Mouse (Mus musculus): ENCODE results near the gene 6030458C11Rik.

Gene 6030458C11Rik

DNA sequence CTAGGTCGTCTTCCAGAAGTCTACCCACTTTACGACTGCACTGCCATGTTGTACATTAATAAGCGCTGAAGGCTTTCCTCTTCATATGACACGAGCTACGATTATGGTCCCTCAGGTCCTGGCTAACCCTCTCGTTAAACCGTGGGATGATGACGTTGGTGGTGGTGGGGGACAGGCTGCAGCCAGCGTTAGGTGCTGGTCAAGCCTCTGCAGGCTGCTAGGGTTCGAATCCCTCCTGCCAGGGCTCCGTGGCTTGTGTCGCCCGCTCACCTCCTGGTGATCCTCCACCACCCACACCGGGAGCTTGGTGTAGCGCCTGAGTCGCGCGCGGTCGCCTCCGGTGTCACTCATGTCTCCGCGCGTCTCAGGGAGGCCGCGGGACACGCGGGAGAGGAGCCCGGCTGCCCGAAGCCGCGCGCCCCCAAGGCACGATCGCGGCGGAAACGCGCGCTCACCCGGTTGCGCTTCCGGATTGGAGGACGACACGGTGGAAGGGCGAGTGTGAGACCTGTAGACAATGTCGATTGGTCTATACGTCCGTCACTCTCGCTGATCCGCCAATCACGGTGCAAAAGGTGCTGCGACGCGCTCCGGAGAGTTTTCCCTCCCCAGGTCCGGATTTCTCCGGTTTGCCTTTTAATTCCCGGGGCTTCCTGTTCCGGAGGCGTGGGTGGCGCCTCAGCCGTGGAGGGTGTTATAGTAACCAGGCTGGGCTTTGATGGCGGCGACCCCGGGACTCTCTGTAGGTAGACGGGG is at the start of gene 6030458C11Rik, which contains the start of gene Drosha:
Gene 6030458C11Rik (minus strand): TSS at position 453 of the 756 bp plus-strand sequence.
Gene Drosha (plus strand): TSS at position 619 of the 756 bp plus-strand sequence.
- DNase-seq: peak; percentile 95

DNA sequence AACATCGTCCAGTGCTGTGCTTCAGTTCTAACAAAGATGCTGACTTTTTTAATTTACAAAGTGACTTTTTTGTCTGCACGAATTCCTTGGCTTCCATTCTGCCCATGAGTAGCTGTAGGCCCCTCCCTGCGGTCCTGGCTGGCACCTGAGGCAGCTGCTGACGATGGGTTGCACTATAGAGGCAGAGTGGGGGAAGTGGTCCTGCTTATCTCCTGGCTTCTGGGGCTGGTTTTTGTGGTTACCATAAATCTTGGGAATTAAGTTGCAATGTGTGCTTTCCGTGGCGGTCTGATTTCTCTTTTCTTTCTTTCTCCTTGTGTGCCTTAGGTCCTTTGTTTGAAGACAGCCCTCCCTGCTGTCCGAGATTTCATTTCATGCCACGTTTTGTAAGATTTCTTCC is 42.8 kb upstream of the 6030458C11Rik start:
- DNase-seq: no peak

DNA sequence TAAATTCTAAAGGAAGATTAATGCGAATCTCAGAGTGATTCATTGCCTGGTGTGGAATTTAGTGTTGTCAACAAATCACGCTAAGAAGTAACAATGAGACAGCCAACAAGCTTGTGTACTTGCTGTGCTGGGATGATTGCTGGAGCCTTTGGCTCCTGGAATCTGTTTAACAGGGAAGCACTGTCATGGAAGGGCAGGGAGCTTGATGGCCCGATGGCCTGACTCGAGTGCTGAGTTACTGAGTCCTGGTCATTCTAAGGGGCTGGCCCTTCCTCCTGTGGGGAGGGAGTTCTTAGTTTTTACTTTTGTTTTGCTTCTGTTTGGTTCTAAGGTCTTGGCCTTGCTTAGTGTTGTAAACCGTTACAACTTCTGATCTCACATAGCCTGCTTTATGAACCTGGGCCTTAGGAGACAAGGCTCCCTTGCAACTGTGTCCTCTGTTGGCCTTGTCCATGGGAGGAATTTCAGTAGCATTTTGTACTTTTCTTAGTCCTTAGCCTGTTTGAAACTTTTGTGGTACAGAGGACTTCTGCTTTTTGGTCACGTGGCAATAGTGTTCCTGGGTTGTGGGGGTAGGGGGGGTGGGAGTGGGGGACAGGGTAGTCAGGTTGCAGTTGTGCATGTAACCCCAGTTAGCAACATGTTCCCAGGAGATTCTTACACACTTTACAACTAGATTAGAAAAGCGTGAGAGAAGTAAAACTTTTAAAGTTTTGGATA is 41.3 kb upstream of the 6030458C11Rik start:
- no peak for DNase-seq

DNA sequence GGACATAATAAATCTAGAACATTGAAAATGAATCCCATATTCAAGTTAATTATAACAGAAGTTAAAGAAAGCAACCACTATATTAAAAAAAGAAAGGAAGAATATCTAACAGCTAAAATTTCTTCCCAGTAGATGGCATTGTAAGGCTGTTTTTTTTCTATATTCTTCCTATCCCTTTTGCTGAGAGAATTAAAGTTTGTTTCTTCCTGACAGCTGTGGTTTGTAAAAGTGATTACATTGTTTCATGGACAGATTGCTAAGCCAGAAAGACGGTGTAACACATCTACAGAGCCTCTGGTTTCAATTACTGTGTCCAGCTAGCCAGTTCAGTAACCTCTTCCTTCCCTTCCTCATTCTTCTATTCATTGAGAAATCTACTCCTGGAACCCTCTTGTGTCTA is 39.2 kb upstream of the 6030458C11Rik start:
- no peak for DNase-seq

DNA sequence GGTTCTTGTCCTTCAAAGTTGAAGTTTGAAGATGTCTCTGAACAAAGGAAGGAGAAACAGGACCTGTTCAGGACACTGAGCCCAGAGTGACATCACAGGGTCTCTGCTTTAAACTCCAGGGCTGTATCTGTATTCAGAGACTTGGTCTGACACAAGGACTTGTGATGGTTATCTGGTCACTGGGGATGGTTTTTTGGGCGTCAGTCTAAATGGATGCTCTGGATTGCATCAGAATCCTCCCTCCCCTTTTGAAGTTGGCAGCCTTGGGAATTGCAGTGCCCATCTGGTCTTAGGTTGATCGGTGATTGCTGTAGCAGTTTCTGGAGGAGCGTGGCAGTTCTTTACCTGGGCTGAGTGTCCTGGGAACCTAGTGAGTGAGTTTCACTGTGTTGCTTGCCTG is 37.6 kb upstream of the 6030458C11Rik start:
- DNase-seq: no peak

DNA sequence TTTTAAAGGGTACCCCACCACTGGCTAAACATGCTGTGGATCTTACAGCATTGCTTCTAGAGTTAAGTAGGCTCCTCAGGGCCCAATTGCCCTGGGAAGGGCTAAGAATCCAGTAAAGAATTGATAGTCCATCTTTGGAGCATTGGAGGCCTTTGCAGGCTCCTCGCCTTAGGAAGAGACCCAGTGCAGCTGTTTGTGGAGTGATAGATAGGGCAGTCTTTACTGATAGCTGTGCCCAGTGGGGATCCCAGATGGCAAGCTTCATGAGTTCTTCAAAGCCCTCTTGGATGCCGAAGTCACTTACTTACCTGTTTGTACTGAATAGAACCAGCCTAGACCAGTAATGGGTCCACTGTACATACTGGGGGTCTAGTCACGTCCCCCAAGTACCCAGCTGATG is 34.2 kb upstream of the 6030458C11Rik start:
- no peak for DNase-seq

DNA sequence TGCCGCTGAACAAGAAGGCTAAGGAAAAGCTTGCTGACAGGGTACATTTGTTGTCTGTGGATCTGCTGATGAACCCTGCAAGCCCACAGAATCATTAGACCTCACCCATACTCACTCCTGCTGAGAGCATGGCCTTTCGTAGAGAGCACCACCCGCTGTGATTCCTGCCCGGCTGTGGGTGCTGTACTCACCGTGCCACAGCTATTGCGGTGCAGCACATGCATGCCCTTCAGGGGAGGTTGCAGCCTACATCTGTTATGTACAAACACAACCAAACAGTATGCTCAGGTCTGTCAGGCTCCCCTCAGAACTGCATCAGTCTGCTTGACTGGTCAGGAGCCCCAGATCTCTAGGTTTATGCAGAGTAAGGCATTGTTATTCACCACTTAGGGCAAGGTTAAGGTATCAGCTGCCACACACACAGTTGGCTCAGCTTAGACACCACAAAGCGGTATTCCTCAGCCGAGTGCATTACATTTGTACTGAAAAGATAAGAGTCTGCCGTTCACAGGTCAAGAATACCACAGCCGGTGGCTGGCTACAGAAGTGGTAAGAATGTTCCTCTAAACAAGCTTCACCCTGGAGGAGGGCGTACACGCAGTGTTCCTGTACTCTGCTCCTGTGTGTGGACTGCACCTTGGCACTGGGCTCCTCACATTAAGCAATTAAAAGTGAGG is 33.5 kb upstream of the 6030458C11Rik start:
- peak; percentile 59 for DNase-seq

DNA sequence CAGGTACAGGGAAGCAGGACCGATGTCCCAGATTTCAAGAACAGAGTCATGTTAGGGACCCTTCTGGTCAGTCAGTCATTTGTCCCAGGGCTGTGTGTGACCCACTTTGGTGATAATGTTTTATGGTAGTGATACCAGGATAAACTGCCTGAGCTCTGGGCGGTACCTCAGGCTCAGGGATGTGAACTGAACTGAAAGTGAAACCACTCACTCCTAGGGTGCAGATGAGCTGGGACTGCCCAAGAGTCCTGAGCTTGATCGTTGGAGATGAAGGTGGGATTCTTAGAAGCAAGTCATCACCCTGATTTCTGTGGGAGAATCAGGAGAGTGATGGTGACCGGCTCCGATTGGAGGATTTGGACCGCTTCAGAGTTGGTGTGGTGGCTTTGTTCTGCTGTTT is 32.3 kb upstream of the 6030458C11Rik start:
- no peak for DNase-seq

DNA sequence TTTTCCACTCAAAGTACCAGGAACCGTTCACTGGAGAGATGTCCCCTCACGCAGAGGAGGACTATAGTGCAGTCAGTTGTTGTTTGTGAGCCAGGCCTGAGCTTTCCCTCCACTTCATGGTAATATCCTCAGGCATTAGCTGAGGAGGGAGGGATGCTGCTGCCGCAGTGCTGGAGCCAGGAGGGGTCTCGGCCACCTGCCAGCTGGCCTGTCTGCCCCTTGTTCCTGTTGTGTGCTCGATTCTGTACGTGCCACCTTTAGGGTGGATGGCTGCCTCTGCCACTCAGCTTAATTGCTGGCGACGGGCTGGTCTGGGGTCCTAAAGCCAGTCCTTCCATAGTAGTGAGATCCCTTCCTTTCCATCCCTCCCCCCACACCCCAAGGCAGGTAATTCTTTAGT is 29.0 kb upstream of the 6030458C11Rik start:
- DNase-seq: no peak

DNA sequence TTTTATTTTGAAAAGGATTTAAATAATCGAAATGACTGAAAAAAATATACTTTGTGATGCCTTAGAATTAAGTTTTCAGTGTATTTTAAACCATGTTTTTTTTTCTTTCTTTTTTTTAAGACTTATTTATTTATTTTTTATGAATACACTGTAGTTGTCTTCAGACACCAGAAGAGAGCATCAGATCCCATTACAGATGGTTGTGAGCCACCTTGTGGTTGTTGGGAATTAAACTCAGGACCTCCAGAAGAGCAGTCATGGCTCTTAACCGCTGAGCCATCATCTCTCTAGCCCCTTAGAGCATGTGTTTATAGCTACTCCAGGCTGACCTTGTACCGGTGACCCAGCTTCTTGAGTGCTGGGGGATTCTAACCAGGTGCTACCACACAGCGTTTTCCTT is 24.9 kb upstream of the 6030458C11Rik start:
- no peak for DNase-seq

DNA sequence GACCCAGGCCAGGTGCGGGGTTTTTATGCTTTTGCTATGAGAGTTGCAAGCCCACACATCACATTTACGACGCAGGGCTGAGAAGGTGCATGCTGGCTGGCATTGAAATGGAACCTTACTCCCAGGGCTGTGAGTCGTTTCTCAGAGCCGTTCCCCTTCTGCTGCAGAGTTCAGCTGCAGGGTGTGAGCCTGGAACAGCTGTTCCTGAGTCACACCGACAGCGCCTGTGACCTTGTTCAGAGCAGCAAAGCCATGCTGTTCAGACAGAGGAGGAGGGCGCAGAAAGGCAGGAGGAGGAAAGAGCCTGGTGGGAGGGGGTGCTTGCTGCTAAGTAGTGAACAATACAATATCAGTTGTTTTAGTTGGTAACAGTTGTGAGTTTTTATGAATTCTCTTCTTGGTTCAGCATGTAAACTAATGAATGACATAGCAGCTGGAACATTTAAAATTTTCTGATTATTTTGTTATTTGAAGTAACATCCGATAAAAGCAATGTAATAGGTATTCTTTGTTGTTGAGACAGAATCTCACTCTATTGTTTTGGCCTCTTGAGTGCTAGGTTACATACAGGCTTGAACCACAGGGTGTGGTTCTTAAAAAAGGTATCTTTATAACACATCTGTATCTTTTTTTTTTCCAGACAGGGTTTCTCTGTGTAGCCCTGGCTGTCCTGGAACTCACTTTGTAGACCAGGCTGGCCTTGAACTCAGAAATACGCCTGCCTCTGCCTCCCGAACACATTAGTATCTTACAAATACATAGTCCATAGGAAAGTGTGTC is 23.9 kb upstream of the 6030458C11Rik start:
- DNase-seq: no peak

DNA sequence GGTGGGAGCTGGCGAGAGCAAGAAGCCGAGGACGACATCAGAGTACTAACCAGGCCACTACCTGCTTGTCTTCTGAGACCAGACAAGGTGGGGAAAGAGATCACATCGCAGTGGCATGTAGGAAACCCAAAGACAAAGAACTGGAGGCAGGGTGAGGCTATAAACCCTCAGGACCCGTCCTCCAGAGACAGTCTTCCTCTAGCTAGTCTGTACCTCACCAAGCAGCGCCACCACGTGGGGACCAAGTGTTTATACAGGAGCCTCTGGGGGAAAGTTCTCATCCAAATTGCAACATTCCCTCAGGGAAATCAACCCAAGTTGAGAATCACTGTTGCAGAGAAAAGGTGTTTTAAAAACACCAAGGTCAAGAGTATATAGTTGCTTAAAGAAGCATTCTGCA is 18.4 kb upstream of the 6030458C11Rik start:
- peak; percentile 33 for DNase-seq

DNA sequence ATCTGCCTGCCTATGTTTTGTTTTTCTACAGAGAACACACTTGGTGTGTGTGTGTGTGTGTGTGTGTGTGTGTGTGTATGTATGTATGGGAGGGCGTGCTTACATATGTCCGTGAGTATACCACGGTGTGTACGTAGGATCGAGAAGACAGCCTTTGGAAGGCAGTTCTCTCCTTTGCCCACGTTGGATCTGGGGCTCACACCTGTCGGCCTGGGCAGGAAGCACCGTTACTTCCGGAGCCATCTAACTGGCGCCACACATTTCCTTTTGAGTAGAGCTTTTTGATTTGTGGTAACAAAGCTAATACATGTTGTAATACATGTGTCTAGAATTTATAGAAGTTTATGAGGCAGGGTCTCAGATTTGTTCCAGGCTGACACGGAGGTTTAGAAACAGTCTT is 16.3 kb upstream of the 6030458C11Rik start:
- DNase-seq: no peak

DNA sequence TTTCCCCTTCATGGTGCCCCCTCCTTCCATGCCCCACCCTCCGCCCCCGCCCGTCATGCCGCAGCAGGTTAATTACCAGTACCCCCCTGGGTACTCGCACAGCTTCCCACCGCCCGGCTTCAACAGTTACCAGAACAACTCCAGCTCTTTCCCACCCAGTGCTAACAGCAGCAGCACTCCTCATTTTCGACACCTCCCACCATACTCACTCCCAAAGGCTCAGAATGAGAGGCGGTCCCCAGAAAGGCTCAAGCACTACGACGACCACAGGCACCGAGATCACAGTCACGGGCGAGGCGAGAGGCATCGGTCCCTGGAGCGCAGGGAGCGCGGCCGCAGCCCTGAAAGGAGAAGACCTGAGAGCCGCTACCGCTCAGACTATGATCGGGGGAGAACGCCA is 9.8 kb upstream of the 6030458C11Rik start:
- no peak for DNase-seq

DNA sequence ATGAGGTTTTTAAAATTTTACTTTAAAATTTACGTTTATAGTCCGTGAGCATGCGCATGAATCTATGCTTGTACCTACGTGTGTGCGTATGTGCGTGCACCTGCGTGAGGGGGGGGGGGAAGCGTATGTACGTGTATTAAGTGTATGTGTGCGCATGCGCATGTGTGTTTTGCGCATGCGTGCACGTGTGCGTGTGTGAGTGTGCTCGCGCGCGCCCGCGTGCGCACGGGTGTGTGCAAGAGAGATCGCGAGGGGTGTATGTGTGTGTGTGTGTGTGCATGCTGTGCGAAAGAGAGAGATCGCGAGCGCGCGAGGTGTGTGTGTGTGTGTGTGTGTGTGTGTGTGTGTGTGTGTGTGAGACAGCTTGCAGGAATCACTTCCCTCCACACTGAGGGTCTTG is 8.9 kb upstream of the 6030458C11Rik start:
- DNase-seq: no peak

DNA sequence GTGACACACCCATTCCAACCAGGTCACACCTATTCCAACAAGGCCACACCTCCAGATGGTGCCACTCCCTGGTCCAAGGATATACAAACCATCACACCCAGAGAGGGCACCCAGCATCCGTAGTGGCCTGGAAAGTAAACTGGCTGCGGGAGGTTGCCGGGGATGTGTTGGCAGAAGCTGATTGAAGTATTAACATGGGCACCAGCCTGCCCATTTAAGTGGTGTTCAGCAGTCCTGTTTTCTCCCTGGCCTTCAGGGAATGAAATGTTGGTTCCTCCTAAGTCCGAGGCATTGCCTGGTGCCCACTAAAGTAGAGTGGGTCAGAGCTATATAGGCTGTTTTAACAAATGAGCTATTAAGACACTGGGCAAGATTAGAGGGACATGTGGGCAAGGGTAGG is 8.2 kb upstream of the 6030458C11Rik start:
- DNase-seq: no peak

DNA sequence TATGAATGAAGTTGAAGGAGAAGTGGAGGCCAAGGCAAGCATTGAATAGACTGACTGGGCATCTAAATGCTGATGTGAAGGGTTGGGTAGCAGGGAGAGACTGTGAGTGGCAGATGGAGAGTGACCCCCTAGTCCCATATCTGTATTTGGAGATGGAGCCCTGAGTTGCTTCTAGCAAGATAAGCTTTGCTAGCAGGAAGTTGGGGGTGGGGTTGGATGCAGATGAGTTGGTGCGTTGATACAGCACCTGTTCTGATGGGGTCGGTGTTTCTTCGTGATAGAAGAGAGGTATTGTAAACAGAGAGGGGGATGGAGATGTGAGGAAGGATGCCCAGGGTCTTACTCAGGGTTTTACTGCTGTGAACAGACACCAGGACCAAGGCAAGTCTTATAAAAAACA is 5.4 kb upstream of the 6030458C11Rik start:
- peak; percentile 26 for DNase-seq

DNA sequence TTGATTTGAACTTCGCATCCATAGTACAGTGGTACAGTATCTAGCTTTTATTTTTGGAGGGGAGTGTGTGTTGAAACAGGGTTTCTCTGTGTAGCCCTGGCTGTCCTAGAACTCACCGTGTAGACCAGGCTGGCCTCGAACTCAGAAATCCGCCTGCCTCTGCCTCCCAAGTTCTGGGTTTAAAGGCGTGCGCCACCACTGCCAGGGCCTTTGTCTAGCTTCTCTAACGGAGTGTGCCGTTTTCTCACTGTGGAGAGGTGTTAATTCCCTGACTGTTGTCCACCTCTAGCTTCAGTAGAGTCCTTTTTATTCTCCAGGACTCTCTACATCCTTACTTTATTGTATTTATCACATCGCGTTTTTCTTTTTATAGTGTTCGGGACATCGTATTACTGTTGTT is 959 bp upstream of the 6030458C11Rik start:
- DNase-seq: no peak

DNA sequence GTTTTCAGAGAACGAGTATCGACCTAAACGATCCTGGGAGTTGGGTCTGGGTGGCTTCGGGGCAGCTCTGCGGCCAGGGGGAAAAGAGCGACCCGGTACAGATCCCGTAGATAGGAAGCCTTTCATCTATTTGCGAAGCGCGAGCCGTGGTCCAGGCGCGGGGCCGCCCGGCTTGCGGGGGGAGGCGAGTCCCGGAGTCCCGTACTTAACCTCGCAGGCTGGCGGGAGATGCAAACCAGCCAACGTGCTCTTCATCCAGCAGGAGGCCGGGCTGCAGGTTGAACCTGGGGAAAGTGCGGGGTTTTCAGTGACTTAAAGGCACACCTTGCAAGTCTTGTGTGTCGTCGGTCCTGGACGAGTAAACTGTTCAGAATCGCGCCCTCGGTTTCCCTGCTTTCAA is 516 bp upstream of the 6030458C11Rik start:
- peak; percentile 60 for DNase-seq

DNA sequence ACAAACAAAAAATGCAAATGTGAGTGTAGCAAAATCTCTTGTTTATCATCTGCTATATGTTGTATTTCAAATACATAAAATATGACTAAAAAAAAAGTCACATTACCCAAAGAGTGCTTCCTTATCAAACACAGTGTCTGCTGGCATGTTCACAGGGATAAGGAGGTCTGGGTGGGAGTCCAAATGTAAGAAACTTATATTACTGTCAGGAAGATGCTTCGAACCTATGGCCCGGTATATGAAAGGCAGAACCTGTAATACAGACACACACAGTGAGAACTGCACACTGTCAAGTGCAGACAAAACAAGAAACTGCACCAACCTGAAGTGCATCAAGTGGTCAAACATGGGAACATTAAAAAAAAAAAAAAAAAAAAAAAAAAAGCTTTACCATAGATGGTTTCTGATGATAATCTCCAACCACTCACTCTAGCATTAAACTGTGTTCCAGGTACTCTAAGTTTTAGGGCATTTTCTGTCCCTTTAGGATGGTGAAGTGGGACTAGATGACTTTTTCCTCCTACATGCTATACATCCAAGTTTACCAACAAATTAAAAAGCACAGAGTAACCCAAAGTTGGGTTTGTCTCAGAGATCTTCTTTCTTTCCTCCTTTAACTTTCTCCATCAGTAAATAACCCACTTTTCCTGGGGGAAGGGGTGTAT is 862 bp downstream of the 6030458C11Rik start:
- no peak for DNase-seq

DNA sequence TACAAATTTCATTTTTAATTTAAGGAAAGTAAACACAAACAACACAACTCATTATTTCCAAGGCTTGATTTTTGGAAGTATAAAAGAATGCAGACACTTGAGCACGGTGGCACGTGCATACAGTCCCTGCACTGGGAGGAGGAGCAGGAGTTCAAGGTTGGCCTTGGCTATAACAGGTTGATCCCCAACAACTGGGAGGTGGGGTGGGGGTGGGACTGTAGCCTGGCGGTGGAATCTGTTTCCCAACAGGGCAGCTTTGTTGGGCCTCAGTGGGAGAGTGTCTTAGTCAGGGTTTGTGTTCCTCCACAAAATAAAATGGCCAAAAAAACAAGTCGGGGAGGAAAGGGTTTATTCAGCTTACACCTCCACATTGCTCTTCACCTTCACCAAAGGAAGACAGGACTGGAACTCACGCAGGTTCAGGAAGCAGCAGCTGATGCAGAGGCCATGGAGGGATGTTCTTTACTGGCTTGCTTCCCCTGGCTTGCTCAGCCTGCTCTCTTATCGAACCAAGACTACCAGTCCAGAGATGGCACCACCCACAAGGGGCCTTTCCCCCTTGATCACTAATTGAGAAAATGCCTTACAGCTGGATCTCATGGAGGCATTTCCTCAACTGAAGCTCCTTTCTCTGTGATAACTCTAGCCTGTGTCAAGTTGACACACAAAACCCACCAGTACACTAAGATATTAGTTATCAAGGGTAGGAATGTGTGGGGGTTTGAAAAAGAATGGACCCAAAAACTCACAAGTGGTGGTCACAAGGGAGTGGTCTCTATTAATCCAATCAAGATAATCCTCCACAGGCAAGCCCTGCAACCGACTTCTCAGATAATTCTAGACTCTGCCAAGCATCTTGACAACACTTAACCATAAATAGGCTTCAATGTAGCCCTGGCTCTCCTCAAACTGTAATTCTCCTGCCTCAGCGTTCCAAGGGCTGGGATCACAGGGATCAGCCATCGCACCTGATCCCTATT is 1.7 kb downstream of the 6030458C11Rik start:
- peak; percentile 54 for DNase-seq
